Mouse (Mus musculus): Measurements from ENCODE around the gene Casp7.
"Not testable (repeated sequence)": the region's sequence is repeated elsewhere in the genome, so short reads cannot be mapped to it uniquely, and the experiment has no call there.

The Casp7 gene

GRCm38 (mm10) chr19:56401864-56402263 lies 4.9 kb downstream of the Casp7 start:
- Histone ChIP-seq H3K36me3 (ENCODE audit: insufficient read depth, low read length) (no peaks in the 10 kb centered on the region), H3K27me3 (ENCODE audit: insufficient read depth, low read length) (peaks cover 13% of the 10 kb centered on the region), H3K9me3 (ENCODE audit: low read length) (no peaks in the 10 kb centered on the region), H3K4me3 (replicated peaks; ENCODE audit: low read length) (no peak overlapping the region), H3K4me1 (replicated peaks; ENCODE audit: low read depth, low read length) (peaks cover 49% of the 10 kb centered on the region)
- TF ChIP-seq CTCF (conservative IDR thresholded peaks at IDR 0.05; ENCODE audit: low read length), result no peak
- no peak for TF ChIP-seq POU5F1 (IDR thresholded peaks at IDR 0.05; ENCODE audit: borderline replicate concordance, low read length)
- no peak for TF ChIP-seq NANOG (IDR thresholded peaks at IDR 0.05; ENCODE audit: borderline replicate concordance, low read length)

DNA sequence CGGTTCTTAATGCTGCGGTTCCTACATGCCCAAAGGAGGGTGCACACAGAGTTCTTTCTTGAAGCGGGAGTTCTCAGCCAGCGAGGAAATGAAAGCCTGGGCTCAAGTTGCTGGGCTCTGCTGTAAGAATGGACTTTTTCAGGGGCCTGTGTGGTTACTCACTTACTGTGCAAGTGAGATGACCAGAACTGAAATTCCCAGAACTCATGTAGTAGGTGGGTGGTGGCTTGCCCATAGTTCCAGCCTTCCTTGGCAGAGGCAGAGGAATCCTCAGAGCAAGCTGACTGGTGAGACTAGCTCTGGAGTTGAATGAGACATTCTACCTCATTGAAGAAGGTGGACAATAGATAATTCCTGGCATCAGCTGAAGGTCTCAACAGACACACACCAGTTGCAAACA lies 8.9 kb downstream of the Casp7 start:
- Histone ChIP-seq H3K4me3 (replicated peaks; ENCODE audit: low read length) (no peak overlapping the region), H3K27me3 (ENCODE audit: insufficient read depth, low read length) (no peaks in the 10 kb centered on the region), H3K4me1 (replicated peaks; ENCODE audit: low read depth, low read length) (peaks cover 25% of the 10 kb centered on the region), H3K9me3 (ENCODE audit: low read length) (no peaks in the 10 kb centered on the region), H3K36me3 (ENCODE audit: insufficient read depth, low read length) (no peaks in the 10 kb centered on the region)
- no peak for TF ChIP-seq CTCF (conservative IDR thresholded peaks at IDR 0.05; ENCODE audit: low read length)

GRCm38 (mm10) chr19:56406581-56406980 lies 9.7 kb downstream of the Casp7 start:
- Histone ChIP-seq H3K9me3 (ENCODE audit: low read length) (no peaks in the 10 kb centered on the region), H3K36me3 (ENCODE audit: insufficient read depth, low read length) (no peaks in the 10 kb centered on the region), H3K4me3 (replicated peaks; ENCODE audit: low read length) (peak overlapping the region; percentile 32), H3K27me3 (ENCODE audit: insufficient read depth, low read length) (no peaks in the 10 kb centered on the region), H3K4me1 (replicated peaks; ENCODE audit: low read depth, low read length) (peaks cover 18% of the 10 kb centered on the region)
- TF ChIP-seq POU5F1 (IDR thresholded peaks at IDR 0.05; ENCODE audit: borderline replicate concordance, low read length), result no peak
- TF ChIP-seq NANOG (IDR thresholded peaks at IDR 0.05; ENCODE audit: borderline replicate concordance, low read length), result no peak
- no peak for TF ChIP-seq CTCF (conservative IDR thresholded peaks at IDR 0.05; ENCODE audit: low read length)

- H3K4me1 ChIP-seq (replicated peaks; ENCODE audit: low read depth, low read length), result peaks cover 11% of the 10 kb centered on the region
- peak overlapping the region; percentile 29; the same call in 1 of the 2 replicates for H3K4me3 ChIP-seq (replicated peaks; ENCODE audit: low read length)
Measured at GRCm38 (mm10) chr19:56409884-56410283, 13.0 kb downstream of the Casp7 start.

GRCm38 (mm10) chr19:56418404-56418803 lies 21.5 kb downstream of the Casp7 start:
- no peaks in the 10 kb centered on the region for H3K27me3 ChIP-seq (ENCODE audit: insufficient read depth, low read length)
- no peaks in the 10 kb centered on the region for H3K36me3 ChIP-seq (ENCODE audit: insufficient read depth, low read length)
- no peak for TF ChIP-seq NANOG (IDR thresholded peaks at IDR 0.05; ENCODE audit: borderline replicate concordance, low read length)
- no peak for TF ChIP-seq CTCF (conservative IDR thresholded peaks at IDR 0.05; ENCODE audit: low read length)

More at GRCm38 (mm10) chr19:56409884-56410283, 13.0 kb downstream of the Casp7 start:
- not testable (repeated sequence) for H3K27me3 ChIP-seq (ENCODE audit: insufficient read depth, low read length); H3K9me3 ChIP-seq (ENCODE audit: low read length); H3K36me3 ChIP-seq (ENCODE audit: insufficient read depth, low read length)

GRCm38 (mm10) chr19:56419452-56419851 lies 22.5 kb downstream of the Casp7 start:
- Histone ChIP-seq H3K27me3 (ENCODE audit: insufficient read depth, low read length) (no peaks in the 10 kb centered on the region), H3K36me3 (ENCODE audit: insufficient read depth, low read length) (0 out of 2 replicates have a peak, but pooled peaks cover 2% of the 10 kb centered on the region), H3K4me3 (replicated peaks; ENCODE audit: low read length) (no peak overlapping the region), H3K9me3 (ENCODE audit: low read length) (no peaks in the 10 kb centered on the region), H3K4me1 (replicated peaks; ENCODE audit: low read depth, low read length) (peaks cover 28% of the 10 kb centered on the region)
- TF ChIP-seq NANOG (IDR thresholded peaks at IDR 0.05; ENCODE audit: borderline replicate concordance, low read length) (no peak), POU5F1 (IDR thresholded peaks at IDR 0.05; ENCODE audit: borderline replicate concordance, low read length) (no peak), CTCF (conservative IDR thresholded peaks at IDR 0.05; ENCODE audit: low read length) (no peak)

More at GRCm38 (mm10) chr19:56418404-56418803, 21.5 kb downstream of the Casp7 start:
- Histone ChIP-seq H3K4me1 (replicated peaks; ENCODE audit: low read depth, low read length) (peaks cover 27% of the 10 kb centered on the region), H3K9me3 (ENCODE audit: low read length) (no peaks in the 10 kb centered on the region), H3K4me3 (replicated peaks; ENCODE audit: low read length) (no peak overlapping the region)

- no peaks in the 10 kb centered on the region for H3K27me3 ChIP-seq (ENCODE audit: insufficient read depth, low read length)
- 0 out of 2 replicates have a peak, but pooled peaks cover 6% of the 10 kb centered on the region for H3K36me3 ChIP-seq (ENCODE audit: insufficient read depth, low read length)
- TF ChIP-seq POU5F1 (IDR thresholded peaks at IDR 0.05; ENCODE audit: borderline replicate concordance, low read length) (no peak), NANOG (IDR thresholded peaks at IDR 0.05; ENCODE audit: borderline replicate concordance, low read length) (no peak), CTCF (conservative IDR thresholded peaks at IDR 0.05; ENCODE audit: low read length) (no peak)
Measured at GRCm38 (mm10) chr19:56420345-56420744, 23.4 kb downstream of the Casp7 start.

DNA sequence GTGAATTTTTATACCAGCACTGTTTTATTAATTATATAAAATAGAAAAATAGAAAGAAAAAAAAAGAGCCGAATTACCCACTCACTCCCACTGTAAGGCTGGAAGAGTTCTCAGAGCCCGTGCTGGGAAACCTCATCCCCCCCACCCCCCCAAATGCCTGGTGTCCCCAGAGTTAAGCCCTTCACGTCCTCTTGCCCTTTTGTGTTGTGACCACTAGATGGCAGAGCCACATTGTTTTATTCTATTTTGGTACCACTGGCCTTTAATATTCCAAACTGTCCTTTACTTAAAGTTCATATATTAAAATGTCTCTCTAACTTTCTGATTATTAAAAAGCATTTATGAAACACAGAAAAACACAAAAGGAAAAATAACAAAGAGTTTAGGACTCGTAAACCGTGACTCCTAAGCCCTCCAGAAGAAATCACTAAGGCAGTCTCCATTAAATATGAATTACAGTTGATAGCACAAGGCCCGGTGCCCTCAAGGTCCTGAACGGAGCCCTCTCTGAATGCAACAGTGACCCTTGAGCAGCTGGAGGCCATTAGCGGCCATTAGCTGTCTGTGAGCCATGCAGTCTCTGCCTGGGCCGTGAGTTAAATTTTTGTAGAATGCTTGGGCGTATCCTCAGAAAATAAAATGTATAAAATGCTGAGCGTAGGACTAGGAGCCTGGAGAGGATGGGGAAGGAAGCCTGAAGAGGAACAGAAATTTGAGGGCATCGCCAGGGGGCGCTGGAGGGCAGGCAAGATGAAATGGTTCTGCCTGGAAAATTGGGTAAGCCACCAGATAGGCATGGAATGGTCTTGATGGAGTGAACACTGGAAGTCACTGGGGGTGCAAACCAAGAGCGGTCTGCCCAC lies 25.8 kb downstream of the Casp7 start:
- Histone ChIP-seq H3K36me3 (ENCODE audit: insufficient read depth, low read length) (0 out of 2 replicates have a peak, but pooled peaks cover 6% of the 10 kb centered on the region), H3K4me1 (replicated peaks; ENCODE audit: low read depth, low read length) (peaks cover 28% of the 10 kb centered on the region), H3K9me3 (ENCODE audit: low read length) (no peaks in the 10 kb centered on the region), H3K27me3 (ENCODE audit: insufficient read depth, low read length) (no peaks in the 10 kb centered on the region), H3K4me3 (replicated peaks; ENCODE audit: low read length) (no peak overlapping the region)
- peak; percentile 81 for TF ChIP-seq CTCF (conservative IDR thresholded peaks at IDR 0.05; ENCODE audit: low read length)
- no peak for TF ChIP-seq POU5F1 (IDR thresholded peaks at IDR 0.05; ENCODE audit: borderline replicate concordance, low read length)

More at GRCm38 (mm10) chr19:56420345-56420744, 23.4 kb downstream of the Casp7 start:
- Histone ChIP-seq H3K4me1 (replicated peaks; ENCODE audit: low read depth, low read length) (peaks cover 28% of the 10 kb centered on the region), H3K4me3 (replicated peaks; ENCODE audit: low read length) (no peak overlapping the region), H3K9me3 (ENCODE audit: low read length) (no peaks in the 10 kb centered on the region)

- H3K4me3 ChIP-seq (replicated peaks; ENCODE audit: low read length), result no peak overlapping the region
- 0 out of 2 replicates have a peak, but pooled peaks cover 6% of the 10 kb centered on the region for H3K36me3 ChIP-seq (ENCODE audit: insufficient read depth, low read length)
- H3K27me3 ChIP-seq (ENCODE audit: insufficient read depth, low read length), result no peaks in the 10 kb centered on the region
- H3K4me1 ChIP-seq (replicated peaks; ENCODE audit: low read depth, low read length), result peaks cover 25% of the 10 kb centered on the region
- no peaks in the 10 kb centered on the region for H3K9me3 ChIP-seq (ENCODE audit: low read length)
- no peak for TF ChIP-seq POU5F1 (IDR thresholded peaks at IDR 0.05; ENCODE audit: borderline replicate concordance, low read length)
- TF ChIP-seq NANOG (IDR thresholded peaks at IDR 0.05; ENCODE audit: borderline replicate concordance, low read length), result no peak
- no peak for TF ChIP-seq CTCF (conservative IDR thresholded peaks at IDR 0.05; ENCODE audit: low read length)
Measured at GRCm38 (mm10) chr19:56423370-56423769, 26.4 kb downstream of the Casp7 start.
